Mouse (Mus musculus) cerebellum, adult 2 months (tissue): ENCODE measurements at regions not wholly inside any gene's neighbourhood (a gene's known extent, or its start where the extent isn't known, plus 50 kb on each side); places are given as distances from the start of the nearest gene placed in this dataset.

Source experiments
- CTCF ChIP-seq: fragments of 200-500 bp; IDR thresholded peaks from 2 replicates; pipeline ENCODE4 v1.5.1; 2011; ENCODE audit warnings: low read depth, mild to moderate bottlenecking, control low read depth, low read length, moderate library complexity, borderline replicate concordance; ENCODE audit not compliant: insufficient read depth
- POLR2A ChIP-seq: fragments of 200-500 bp; IDR thresholded peaks from 2 replicates; pipeline ENCODE4 v1.6.1; 2011; ENCODE audit warnings: low read length, control low read depth, borderline replicate concordance; ENCODE audit not compliant: insufficient read depth

GRCm38 (mm10) chr6:100483836-100484235, 187.1 kb downstream of the Shq1 start:
- TF ChIP-seq CTCF = no peak
- TF ChIP-seq POLR2A = no peak
